Mouse (Mus musculus) cerebellum, adult 11-12 months (tissue): ENCODE data around the gene 1600014C10Rik.

Source experiments
- DNase-seq: peaks from one replicate; pipeline ENCODE4 v3.0.0; 2022

The 1600014C10Rik gene

DNA sequence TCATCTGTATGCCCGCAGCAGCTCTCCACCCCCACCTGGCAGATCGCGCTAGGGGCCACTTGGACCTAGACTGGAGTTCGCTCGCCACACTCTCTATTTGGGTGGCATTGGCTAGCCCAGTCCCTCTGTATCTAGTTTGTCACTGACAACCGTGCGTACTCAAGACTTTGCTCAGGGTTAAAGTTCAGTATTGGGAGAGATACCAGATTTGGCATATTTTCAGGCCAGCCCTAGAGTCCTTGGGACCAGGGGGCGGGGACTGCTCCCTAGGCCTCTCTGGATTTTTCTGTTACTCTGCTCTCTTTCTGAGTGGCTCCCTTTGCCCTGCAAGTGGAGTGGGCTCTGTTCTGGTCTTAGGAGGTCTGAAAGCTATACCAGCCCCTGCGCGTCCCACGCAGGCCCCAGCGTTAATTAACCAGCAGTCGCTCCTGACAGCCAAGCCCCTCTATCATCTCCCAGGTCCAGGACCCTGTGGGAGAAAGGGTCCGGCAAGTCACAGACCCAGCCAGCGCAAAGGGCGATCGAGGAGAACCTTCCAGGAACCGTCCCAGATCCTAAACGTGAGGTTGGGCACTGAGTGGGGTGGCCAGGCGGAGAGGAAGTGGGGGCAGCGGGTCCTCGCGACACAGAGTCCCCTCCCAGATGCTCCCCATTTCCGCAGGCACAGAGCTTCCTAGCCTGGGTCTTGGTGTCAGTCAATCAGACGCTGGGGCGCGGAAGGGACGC is at the start of gene 1600014C10Rik:
1600014C10Rik (plus strand) TSS at position 256 of the 726 bp plus-strand sequence.
- peak; percentile 66 for DNase-seq

DNA sequence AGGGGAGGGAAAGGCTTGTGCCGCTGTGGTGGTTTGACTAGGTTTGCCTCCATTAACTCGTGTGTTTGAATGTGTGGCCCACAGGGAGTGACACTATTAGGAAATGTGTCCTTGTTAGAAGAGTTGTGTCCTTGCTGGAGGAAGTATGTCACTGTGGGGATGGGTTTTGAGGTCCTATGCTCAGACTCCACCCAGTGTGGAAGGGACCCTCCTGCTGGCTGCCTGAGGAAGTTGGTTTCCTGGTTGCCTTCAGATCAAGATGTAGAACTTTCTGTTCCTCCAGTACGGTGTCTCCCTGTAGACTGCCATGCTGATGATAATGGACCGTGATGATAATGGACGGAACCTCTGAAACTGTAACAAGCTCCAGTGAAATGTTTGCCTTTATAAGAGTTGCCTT is 48.5 kb upstream of the 1600014C10Rik start:
- no peak for DNase-seq

- no peak for DNase-seq
Measured at GRCm38 (mm10) chr7:38140324-38140723, 42.7 kb upstream of the 1600014C10Rik start.

DNA sequence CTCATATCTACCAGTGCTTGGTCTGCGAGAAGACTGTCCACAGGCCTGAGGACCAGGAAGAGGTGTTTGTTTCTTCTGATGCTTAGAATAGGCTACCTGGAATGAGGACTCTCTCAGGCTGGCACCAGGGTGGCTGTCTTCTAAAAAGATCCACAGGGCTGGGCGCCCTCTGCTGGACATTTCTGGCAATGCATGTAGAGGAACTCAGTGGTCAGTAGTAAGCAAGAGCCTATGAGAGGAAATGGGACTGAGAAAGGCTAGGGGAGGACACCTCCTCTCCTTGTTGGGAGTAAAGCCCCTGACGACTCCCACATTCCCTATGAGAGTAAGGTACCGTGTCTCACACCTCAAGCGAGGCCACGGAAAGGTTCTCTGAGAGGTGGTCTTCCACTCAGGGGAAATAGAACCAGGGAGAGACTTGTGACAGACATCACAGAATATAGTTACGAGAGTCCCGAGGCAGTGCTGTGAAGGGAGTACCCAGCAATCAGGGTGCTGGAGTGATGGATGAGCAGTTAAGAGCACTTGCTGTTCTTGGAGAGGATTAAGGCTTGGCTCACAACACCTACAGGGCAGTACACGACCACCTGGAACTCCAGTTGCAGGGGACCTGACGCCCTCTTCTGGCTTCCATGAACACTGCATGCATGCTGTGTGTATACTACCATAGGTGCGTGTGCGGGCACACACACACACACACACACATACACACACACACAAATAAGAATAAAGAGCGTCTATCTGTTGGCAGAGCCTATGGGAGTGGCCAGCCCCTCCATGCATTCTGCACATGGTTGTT is 41.1 kb upstream of the 1600014C10Rik start:
- DNase-seq = peak; percentile 76

GRCm38 (mm10) chr7:38147477-38147876 is 35.5 kb upstream of the 1600014C10Rik start:
- DNase-seq = no peak

DNA sequence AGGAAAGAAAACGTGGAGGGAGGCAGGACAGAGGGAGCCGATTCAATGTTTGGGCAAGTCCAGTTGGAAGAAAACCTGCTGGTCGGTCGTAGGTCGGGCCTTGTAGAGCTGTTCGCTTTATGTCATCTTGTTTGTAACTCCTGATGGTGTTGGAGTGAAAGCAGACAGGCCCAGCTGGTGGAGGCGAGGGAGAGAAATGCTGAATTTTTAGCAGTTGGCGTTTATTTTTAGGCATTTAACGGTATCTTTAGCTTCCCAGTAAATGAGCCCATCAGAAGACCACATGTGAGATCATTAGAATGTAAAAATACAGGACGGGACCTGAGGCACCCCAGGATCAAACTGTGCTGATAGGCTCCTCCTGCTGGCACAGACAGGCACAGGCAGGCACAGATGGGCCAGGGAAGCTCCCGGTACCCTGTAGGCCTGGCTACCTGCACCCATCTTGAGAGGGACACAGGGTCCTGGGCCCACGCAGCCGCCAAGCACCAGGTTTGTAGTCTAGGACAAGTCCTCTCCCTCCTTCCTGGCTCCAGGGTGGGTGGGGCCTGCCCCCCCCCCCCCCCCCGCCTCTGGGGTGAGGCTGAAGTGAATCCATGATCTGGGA is 31.2 kb upstream of the 1600014C10Rik start:
- no peak for DNase-seq

DNA sequence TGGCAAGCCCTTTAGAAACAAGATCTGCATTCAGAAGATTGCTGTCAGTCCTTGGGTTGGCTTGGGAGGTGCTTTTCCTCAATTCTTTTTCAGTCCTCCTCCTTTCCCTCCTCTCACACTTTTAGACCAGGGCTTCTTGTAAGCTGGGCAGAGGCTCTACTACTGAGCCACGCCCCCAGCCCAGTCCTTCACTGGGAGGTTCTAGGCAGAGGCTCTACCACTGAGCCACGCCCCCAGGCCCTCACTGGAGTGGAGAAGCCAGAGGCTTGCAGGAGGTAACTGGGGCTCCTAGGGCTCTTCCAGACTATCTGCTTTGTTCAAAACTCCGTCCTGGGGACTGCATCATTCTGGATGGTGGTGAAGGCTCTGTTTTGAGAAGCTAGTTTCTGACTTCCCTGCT is 30.4 kb upstream of the 1600014C10Rik start:
- no peak for DNase-seq

GRCm38 (mm10) chr7:38155829-38156228 is 27.2 kb upstream of the 1600014C10Rik start:
- DNase-seq = no peak

DNA sequence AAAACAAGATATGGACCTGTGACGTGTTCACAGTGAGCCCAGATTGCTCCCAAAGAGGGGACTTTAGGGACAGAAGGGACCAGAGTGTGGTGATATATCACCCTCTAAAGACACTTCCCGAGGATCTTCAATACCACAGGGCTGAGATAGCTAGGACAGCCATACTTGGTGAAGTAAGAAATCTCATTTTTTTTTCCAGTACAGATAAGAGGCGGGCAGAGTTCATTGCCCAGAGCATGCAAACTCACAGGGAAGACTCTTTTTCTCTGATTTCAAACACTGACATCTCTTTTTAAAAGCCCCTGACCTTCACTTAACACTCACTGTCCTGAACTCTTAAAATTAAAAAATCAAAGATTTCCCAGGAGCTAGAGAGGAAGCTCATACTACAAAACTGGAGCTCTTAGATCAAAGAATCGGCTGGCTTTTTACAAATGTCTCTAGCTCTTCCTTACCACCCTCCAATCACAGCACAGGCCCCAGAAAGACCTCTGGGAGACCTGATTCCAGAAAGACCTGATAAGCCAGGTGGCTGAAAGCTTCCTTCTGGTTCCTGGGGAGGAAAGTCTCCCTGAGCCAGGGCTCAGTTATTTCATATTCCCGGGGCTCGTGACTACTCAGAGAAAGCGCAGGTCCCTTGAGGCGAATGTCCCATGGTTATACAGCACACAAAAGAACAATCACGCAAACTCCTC is 24.1 kb upstream of the 1600014C10Rik start:
- no peak for DNase-seq

DNA sequence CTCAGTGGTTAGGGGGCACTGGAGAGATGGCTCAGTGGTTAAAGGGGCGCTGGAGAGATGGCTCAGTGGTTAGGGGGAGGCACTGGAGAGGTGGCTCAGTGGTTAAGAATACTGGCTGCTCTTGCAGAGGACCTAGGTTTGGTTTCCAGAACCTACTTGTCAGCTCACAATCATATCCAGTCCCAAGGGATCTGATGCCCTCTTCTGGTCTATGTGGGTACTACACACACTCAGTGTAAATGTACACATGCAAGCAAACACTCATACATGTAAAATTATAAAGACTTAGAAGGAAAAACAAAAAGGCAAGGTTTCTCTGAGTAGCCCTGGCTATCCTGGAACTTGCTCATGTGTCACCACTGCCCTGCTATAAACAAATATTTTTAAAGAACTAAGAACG is 21.6 kb upstream of the 1600014C10Rik start:
- no peak for DNase-seq

- DNase-seq = no peak
Measured at GRCm38 (mm10) chr7:38163433-38164050, 19.5 kb upstream of the 1600014C10Rik start.

- no peak for DNase-seq
Measured at GRCm38 (mm10) chr7:38166930-38167645, 15.9 kb upstream of the 1600014C10Rik start.

DNA sequence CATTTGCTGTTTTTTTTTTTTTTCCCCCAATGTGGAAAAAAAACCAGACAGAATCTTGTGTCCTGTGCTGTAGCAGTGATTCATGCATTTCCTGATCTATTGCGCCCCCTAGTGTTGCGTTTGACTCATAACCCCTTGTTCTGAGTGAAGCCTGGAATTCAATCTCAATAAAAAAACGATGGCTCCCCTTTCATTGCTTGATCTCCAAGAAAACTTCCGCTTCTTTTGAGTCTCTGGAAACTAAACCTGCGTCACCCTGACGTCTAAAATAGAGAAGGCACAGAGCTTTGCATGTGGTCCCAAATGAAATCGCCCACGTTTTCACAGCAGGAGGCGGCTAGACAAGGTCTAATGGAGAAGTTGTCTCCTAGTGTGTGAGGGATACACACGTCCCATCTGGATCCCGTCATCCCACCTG is 15.3 kb upstream of the 1600014C10Rik start:
- DNase-seq = no peak

GRCm38 (mm10) chr7:38173871-38174270 is 9.1 kb upstream of the 1600014C10Rik start:
- no peak for DNase-seq

DNA sequence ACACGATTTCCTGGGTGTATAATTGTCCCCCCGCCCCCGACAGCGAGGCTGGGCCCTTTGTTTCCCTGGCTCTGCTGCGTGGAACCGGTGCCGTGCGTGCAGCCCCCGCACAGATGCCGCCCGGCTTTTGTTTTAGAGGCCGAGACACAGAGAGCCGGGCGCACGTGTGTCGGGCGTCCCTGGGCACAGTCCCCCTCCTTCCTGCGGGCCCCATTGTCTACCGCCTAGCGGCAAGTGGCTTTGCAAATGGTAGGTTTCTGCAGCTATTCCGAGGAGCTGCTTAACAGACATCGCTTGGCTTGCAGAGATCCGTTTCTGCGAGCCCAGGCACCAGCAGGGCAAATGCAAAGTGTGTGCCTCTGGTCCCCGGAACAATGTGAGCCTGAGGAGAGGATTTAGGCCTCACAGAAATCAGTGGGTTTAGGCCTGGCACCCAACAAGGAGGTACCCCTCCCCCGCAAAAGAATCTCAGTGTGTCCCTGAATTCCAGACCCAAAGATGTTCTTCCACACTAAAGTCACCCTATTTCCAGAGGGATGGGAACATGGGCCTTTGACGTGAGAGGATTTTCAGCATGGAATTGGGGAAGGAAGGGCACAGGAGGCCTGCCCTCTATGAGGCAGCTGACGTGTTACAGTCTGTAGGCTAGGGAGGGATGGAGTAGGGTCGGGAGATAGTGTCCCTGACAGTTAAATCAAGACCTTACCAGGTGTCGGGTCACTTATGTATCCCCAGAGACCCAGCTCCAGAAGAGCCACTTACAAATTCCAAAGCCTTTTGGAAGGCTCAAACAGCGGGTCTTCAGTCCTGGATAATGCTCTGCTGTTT is 8.5 kb upstream of the 1600014C10Rik start:
- no peak for DNase-seq

- no peak for DNase-seq
Measured at GRCm38 (mm10) chr7:38176056-38176455, 7.0 kb upstream of the 1600014C10Rik start.

- no peak for DNase-seq
Measured at GRCm38 (mm10) chr7:38179896-38180295, 3.1 kb upstream of the 1600014C10Rik start.

DNA sequence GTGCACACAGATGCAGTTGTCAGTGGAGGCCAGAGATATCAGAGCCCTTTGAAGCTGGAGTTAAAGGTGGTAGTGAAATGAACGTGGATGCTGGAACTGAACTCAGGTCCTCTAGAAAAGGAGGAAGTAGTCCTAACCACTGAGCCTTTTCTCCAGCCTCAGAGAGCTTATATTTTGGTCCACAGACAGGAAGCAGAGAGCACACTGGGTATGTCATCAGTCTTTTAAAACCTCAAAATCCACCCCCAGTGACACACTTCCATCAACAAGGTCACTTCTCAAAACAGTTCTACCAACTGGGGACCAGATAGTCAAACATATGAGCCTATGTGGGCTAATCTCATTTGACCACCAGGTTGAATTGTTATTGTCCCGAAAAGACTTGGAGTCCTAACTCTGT is 1.7 kb upstream of the 1600014C10Rik start:
- DNase-seq = no peak

DNA sequence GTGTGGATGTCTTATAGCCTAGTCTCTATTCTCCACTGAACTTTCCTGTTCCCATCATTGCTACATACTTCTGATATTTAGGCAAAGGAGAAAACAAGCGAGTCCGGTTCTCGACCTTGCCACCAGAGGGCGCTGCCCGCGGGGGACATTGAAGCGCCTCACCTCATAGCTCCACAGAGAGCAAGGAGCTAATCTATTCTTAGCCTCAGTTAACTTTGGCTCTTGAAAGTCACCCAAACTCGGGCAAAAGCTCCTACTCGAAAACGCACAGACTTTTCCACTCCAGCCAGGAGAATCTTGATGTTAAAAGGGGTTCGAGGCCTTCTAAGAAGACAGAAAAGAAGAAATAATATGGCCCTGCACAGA is 438 bp upstream of the 1600014C10Rik start:
- DNase-seq = peak; percentile 83

GRCm38 (mm10) chr7:38183709-38184417 is 846 bp downstream of the 1600014C10Rik start:
- peak; percentile 92 for DNase-seq

DNA sequence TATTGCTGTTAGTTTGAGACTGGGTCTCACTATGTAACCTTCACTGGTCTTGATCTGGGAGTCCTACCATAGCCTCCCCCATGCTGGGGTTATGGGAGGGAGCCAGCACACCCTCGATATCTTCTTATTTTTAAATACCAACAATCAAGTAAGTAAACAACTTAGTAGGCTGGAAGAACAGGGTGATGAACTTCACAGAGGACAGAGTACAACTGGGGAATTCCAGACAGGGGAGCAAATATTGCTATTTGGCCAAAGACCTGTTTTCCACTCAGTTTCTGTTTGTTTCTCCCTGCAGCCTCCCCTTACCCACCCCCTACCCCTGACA is 1.4 kb downstream of the 1600014C10Rik start:
- peak; percentile 60 for DNase-seq
